Mouse (Mus musculus) gastrocnemius, postnatal 36 days (tissue): ENCODE measurements at regions not wholly inside any gene's neighbourhood (a gene's known extent, or its start where the extent isn't known, plus 50 kb on each side); places are given as distances from the start of the nearest gene placed in this dataset.
A peak's percentile ranks its signal among the peaks of the same experiment; 100 is the strongest.

Source experiments
- DNase-seq, 2 experiments: peaks; one replicate each; pipeline ENCODE4 v3.0.0; 2022
- intact Hi-C: fragments of 180-260 bp; cut with DNase I; formaldehyde crosslinking; loops from one replicate; pipeline ENCODE4 v1.15.1; 2025

- intact Hi-C loops, result no loop called here
- DNase-seq, result no peak
Observed at GRCm38 (mm10) chr6:50776236-50776832, 122.1 kb upstream of the Npvf start.

DNA sequence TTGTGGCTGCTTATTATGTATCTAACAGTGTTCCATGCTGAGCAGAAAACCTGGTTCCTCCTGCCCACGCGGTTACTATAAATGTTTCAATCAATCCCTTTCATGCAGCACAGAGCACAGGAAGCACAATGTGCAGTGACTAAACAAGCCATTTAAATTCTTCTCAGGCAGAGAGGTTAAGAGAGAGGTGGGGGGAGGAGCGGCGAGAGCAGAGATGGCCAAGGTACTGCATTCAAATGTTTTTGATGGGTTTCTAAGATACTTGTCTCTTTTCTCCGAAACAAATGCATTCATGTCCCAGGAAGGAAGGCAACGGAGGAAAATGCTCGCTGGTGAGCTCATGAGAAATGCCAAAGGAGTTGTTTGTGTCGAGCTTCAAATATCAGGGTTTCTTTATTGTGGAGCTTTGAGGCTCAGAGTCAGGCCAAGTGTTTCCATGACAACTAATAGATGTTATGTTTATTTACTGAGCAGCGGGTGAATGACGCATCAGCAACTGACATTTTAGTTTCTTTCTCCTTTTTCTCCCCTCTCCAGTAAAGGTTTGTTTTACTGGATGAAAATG lies 122.8 kb upstream of the Npvf start:
- intact Hi-C loops, result no loop called here
- DNase-seq, result no peak

- no peak for DNase-seq
- intact Hi-C loops, result no loop called here
Observed at GRCm38 (mm10) chr6:50777827-50778226, 123.6 kb upstream of the Npvf start.

- DNase-seq, result no peak
- intact Hi-C loops, result no loop called here
Observed at GRCm38 (mm10) chr6:50780677-50781076, 126.4 kb upstream of the Npvf start.

DNA sequence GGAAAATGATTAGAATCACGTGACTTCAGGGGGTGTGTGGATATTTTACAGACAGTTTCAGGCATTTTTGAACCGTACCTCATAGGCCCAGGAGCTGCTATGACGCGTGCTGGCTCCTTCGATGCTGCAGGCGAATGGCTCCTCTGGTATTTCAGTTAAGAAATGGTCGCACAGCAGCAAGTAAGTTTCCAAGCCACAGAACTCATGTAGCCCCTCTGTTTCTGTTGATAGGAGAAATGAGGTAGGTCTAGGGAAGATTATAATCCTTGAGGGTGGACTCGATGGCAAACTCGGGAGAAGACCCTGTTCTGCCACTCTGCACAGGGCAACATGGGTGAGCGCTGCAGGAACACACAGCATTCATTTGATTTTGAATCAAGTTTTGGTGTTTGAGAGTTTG lies 127.0 kb upstream of the Npvf start:
- intact Hi-C loops, result no loop called here
- DNase-seq, result no peak

- intact Hi-C loops, result no loop called here
- no peak for DNase-seq
Observed at GRCm38 (mm10) chr6:50782221-50782620, 128.0 kb upstream of the Npvf start.

GRCm38 (mm10) chr6:50783494-50783893 lies 129.3 kb upstream of the Npvf start:
- intact Hi-C loops, result no loop called here
- no peak for DNase-seq

DNA sequence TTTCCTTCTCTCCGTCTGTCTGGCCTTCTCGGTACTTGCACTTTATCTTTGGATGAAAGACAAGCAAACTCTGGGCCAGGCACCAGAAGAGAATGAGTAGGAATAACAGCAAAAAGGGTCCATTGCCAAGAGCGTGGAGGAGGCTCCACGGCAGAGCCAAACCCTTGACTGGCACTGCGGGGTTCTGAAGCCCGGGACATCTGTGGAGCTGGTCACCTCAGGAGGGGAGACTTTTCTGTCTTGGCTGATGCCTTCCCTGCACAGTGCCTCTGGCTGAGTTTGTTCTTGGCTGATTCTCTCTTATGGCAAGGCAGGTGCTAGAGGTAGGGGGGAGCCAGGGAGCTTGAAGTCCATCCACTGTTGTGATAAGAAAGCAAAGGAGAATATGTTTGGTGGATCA lies 130.1 kb upstream of the Npvf start:
- intact Hi-C loops, result no loop called here
- DNase-seq, result no peak

- no peak for DNase-seq
Observed at GRCm38 (mm10) chr6:50787666-50788065, 133.4 kb upstream of the Npvf start.

GRCm38 (mm10) chr6:50799963-50800362 lies 145.7 kb upstream of the Npvf start:
- no peak for DNase-seq
- intact Hi-C loops, result loop anchor here (10.0 kb wide), 1 partner anchor 1425 kb away; the partner anchor contains the start of gene Hoxa7

More at GRCm38 (mm10) chr6:50787666-50788065, 133.4 kb upstream of the Npvf start:
- intact Hi-C loops, result no loop called here

DNA sequence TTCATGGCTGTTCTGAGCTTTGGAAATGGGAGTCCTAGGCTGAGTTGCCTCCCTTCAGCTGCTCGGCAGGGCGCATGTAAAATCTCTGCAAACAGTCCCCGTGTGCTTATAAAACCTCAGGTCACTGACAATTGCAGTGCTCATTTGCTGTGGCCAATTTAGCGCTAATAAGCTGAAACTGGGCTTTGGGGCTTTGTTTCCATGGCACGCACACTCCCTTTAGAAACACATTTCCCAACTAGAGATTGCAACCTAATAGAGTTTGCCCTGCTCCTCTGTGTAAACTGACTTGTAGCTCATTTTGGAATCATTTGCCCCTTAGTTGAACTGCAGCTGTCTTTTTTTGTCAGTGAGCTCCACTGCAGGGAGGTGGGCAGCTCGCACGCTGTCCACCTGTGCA lies 148.7 kb upstream of the Npvf start:
- no peak for DNase-seq
- intact Hi-C loops, result loop anchor here (10.0 kb wide), 1 partner anchor 1422 kb away; the partner anchor contains the start of gene Hoxa7

GRCm38 (mm10) chr6:50804477-50805005 lies 150.3 kb upstream of the Npvf start:
- intact Hi-C loops, result loop anchor here (10.0 kb wide), 1 partner anchor 1420 kb away; the partner anchor contains the start of gene Hoxa7
- no peak for DNase-seq

DNA sequence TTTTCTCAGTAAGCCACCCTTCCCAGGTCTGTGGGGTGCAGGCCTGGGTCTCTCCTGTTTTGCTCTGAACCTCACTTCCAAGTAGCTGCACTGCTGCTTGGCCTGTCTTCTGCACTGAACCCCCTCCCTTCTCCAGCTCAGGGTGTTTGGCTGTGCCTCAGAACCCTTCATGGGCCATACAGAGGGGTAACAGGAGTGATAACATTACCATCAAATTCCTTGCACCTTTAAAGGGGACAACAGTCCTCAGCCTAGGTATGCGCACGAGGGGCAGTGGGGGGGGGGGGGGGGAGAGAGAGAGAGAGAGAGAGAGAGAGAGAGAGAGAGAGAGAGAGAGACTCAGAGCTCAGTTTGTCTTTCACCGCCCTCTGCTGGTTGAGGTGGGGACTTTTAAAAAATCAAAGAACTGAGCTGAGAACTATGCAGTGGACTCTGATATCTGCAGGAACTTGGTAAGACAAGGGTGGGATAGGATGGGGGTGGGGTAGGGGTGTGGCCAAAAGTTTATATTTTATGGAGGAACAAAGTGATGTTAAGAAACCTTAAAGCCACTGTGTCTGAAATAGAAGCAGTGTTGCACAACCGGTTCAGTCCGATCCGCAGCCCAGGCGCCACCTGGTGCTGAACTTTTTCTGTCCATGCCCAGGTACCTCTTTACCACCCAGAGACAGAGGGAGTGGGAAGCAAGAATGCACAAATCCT lies 152.3 kb upstream of the Npvf start:
- intact Hi-C loops, result loop anchor here (1.0 to 10.0 kb wide), 2 partner anchors 127 to 1418 kb away; partner anchors contain the start of gene Hoxa7
- peak in 1 of 2 experiments; percentile 17 for DNase-seq

DNA sequence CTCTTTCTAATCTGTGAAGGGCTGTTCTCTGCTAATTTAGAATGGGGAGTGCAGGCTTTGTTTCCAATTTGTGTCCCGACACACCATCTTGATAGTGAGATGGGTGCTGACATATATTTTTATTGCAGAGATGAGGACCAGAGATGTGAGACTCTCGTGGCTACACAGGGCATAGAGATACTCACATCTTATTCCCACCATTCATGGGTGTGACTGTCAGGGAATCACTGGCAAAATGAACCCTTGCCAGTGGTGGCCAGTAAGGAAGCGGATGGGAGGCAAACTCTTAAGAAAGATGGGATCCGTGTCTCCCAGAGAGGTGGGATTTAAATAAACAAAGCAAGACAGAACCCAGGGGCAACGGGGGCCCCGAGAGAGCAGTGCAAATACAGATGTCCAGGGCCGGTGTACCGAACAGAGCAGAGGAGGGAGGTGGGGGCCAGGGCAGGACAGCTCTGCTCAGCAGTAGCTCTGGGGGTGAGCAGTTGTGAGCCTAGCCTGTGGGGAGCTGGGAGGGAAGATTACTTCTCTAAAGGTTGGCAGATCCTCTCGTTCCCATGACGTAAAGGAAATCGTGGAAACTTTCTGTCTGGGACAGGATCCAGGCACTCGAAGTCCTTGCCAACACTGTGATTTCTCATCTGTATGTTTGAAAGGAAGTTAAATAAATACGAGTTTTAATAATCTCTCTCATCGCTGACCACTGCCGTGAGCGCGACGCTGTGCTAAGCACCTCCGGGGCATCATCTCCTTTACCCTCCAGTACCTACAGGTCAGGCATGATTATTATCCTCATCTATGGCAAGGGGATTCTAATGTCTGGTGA lies 153.2 kb upstream of the Npvf start:
- peak; percentile 15 to 43 for DNase-seq
- intact Hi-C loops, result loop anchor here (1.0 to 10.0 kb wide), 4 partner anchors 128 to 1417 kb away; partner anchors contain the start of gene Hoxa7

DNA sequence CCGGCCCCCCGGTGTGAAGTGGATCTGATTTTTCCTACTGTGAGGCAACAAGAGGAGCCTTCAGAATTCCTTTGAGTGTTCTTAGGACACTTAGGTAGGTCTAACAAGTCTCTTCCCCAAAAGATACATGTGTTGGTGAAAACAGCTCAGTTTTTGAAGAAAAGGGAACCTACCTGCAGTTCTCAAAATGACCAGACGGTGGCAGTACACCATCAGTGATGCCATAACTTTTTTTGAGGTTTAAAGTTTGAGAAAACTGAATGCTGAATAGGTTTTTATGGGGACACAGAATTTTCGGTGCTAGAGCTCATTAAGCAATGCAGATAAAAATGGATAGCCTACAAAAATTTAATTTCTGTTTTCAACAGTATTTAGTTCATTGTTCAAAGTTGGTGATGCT lies 153.9 kb upstream of the Npvf start:
- intact Hi-C loops, result loop anchor here (1.0 to 10.0 kb wide), 3 partner anchors 127 to 1417 kb away; partner anchors contain the start of gene Hoxa7
- DNase-seq, result peak; percentile 34 to 69

- no peak for DNase-seq
- intact Hi-C loops, result loop anchor here (1.0 to 10.0 kb wide), 3 partner anchors 126 to 1416 kb away; partner anchors contain the start of gene Hoxa7
Observed at GRCm38 (mm10) chr6:50808811-50809668, 154.8 kb upstream of the Npvf start.

GRCm38 (mm10) chr6:50809669-50809983 lies 155.4 kb upstream of the Npvf start:
- DNase-seq, result no peak
- intact Hi-C loops, result loop anchor here (2.0 to 10.0 kb wide), 2 partner anchors 355 to 1415 kb away; partner anchors contain the start of gene Hoxa7

GRCm38 (mm10) chr6:50814936-50815500 lies 160.8 kb upstream of the Npvf start:
- intact Hi-C loops, result no loop called here
- no peak for DNase-seq

GRCm38 (mm10) chr6:50815579-50815978 lies 161.3 kb upstream of the Npvf start:
- DNase-seq, result no peak
- intact Hi-C loops, result no loop called here
